Mouse (Mus musculus): ENCODE measurements around the gene Pmepa1. TPM values are rescaled to one million over a fixed set of nuclear protein-coding genes. Genes with fewer than 3 reads are reported as not detected.

Pmepa1 gene
- polyA plus RNA-seq, 1 experiment from 2014 or later = 4.2 TPM

DNA sequence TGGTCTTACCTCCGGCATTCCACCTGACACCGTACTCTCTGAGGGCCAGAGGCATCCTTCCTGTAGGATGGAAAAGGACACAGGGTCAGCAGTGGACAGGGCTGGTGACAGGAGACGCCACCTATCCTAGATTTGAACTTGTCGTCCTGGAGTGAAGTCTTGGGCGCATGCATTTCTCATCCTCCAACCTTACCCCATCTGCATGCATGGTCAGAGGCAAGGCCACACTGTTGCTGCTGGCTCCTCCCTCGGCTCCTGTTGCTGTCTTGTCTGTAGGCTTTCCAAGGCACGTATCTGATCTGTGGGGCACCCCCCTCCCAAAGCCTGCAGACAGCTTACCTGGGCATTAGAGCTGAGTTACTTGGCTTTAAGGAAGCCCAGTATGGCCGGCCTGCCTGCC, 47.8 kb downstream of the Pmepa1 start:
- DNase-seq (ENCODE audit: low spot score) = no peak

- DNase-seq (ENCODE audit: low spot score) = no peak
Measured at GRCm38 (mm10) chr2:173226792-173227191, 49.5 kb downstream of the Pmepa1 start.

DNA sequence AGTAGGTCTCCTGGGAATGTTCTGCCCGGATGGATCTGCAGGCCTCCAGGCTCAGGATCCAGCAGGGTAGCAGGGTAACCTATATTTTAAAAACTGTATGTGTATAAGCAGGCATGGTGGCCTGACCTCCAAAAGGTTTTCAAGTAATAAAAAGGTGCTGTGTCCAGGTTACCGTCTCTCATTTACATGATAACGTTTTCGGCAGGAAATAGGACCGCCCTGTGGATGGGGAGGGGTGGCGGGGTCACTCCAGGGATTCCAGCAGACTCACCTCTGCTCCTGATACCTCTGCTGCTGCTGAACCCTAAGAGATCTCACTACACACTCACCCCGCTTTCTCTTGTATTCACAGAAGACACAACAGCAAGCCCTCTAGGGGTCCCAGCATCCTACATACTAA, 50.4 kb downstream of the Pmepa1 start:
- DNase-seq (ENCODE audit: low spot score) = no peak

DNA sequence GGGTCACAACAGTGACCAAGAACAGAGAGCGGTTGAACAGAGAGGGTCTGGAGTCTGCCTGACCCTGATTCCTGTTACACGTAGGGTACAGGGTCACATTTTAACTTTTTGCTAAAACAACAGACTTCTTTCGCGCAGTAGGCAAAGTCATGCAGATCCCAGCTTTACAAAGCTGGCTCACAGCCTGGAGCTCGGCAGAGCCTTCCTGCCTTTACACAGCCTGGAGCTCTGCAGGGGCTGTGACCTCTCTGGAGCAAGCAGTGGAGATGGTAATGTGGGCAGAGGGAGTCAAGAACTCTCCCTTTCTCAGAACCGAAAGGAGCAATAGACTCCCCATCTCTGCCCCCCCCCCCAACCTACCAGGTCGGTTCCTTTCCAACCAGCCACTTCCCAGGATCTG, 51.5 kb downstream of the Pmepa1 start:
- DNase-seq (ENCODE audit: low spot score) = no peak

DNA sequence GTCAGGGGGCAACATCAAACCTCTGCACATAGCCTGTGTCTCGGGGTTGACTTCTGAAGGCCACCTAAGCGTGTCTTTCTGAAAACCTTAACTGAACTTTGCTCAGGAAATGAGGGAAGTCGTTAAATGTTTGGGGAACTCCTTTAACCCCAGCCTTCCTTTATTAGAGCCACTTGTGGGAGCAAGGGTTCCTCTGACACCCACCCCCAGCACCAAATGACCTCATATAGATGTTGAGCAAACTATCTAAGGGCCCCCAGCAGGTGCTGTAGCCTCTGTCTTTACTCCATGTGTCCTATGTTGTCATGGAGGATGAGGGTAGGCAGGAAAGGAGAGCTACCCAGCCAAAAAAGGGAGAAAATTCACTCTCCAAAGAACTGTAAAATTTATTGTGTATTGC, 52.2 kb downstream of the Pmepa1 start:
- DNase-seq (ENCODE audit: low spot score) = no peak

DNA sequence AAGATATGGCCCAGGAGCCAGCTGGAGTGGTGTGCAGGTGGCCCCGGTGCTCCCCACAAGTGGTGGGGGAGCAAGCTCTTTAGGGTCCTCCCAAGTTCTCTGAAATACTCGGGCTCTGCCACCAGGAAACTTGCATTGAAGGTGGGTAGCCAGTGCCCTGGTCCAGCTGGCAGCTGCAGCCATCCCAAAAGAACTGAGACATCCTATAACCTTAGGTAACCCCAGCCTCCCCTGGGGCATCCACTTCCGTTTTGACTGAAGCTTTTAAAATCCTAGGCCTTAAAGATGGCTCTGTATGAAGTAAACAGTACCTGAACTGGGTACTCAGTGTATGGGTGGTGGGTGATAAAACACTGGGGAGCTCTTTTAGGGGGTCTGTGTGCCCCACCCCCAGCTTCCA, 52.8 kb downstream of the Pmepa1 start:
- DNase-seq (ENCODE audit: low spot score) = peak; percentile 43

- no peak for DNase-seq (ENCODE audit: low spot score)
Measured at GRCm38 (mm10) chr2:173220754-173221153, 55.6 kb downstream of the Pmepa1 start.

DNA sequence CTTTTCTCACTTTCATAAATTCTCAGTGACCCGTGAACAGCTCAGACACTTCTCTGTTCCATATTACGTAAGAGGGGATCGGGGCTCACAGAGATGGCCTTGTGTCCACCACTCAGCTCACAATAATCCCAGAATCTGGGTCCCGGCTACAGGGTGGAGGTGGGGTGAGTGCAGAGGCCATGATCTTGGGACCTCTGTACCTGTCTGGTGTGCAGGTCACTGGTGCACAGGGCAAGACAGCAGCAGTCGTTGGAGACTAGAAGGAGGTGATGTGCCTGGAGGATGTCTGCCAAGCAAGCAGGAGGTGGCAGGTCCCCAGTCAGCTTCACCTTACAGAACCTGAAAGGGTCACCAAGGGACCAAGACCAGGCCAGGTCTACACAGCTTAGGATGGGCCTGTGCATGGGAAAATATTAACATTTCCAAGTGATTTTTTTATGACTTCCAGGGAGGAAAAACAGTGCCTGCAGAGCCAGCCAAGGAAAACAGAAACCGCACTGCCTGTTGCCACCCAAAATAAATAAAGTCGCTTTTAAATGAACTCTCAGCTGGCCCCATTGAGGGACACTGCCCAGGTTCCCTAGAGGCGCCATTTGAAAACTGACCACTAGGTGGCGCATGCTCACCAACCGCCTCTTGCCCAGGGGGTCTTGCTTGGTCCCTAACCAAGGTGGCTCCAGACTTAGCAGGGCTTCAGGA, 56.9 kb downstream of the Pmepa1 start:
- peak; percentile 66 for DNase-seq (ENCODE audit: low spot score)

- peak; percentile 78 for DNase-seq (ENCODE audit: low spot score)
Measured at GRCm38 (mm10) chr2:173218416-173219141, 57.8 kb downstream of the Pmepa1 start, which contains the start of gene Zbp1. Zbp1 (minus strand) TSS chr2:173218923.

- no peak for DNase-seq (ENCODE audit: low spot score)
Measured at GRCm38 (mm10) chr2:173217763-173218258, 58.5 kb downstream of the Pmepa1 start.

- no peak for DNase-seq (ENCODE audit: low spot score)
Measured at GRCm38 (mm10) chr2:173217246-173217645, 59.1 kb downstream of the Pmepa1 start.

DNA sequence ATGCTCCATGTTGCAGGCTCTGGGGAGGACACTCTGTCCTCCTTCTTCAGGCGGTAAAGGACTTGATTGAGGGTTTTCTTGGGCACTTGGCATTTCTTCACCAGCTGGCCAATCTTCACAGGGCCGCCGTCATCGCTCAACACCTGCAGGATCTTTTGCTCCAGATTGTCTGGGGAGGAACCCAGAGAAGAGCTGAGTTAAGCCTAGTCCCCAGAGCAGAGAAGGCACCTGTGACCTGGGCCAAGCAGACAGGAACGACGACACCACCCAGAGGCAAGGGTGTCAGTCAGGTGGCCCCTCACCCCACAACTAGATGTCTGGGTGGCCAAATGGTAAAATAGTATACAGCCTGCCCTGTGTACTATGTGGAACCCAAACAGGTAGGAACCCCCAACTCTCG, 59.5 kb downstream of the Pmepa1 start:
- DNase-seq (ENCODE audit: low spot score) = no peak

DNA sequence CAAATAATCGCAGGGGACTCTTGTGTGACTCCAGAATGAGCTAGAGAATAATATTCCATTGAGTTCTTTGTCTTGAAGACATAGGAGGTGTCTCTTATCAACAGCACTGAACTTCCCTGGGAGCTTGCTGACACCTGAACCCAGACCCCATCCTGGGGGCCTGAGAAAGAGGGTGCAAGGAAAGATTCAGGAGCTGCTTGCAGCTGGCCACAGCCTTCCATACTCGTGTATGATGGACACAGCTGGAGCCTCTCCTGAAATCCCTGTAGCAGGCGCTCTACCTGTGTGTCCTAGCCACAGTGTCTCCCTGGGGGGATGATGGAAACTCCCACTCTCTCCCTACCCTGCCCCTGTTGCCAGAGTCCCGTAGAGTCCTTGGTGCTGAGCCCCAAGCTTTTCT, 64.1 kb downstream of the Pmepa1 start:
- no peak for DNase-seq (ENCODE audit: low spot score)

DNA sequence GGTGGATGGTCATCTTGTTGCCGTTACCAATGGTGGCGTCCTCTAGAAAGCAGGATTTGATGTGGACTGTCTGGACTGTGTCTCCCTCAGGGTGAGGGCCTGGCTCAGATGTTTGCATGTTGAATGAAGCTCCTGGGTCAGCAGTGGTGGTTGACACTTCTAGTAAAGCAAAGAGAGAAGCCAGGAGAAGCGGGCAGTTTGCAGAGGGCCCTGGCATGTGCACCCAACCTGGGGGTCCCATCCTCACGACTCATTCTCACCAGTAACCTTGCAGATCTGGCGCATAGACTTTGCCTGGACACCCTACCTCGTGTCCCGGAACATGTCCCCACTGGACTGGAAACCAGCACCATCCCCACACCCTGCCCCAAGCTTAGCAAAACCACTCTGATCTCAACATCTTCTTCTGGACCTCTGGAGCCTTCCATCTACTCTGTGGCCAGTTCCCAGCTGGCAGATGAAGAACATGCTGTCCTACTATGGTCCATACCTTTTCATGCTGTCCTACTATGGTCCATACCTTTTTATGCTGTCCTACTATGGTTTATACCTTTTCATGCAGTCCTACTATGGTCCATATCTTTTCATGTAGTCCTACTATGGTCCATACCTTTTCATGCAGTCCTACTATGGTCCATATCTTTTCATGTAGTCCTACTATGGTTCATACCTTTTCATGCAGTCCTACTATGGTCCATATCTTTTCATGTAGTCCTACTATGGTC, 67.1 kb downstream of the Pmepa1 start:
- no peak for DNase-seq (ENCODE audit: low spot score)

GRCm38 (mm10) chr2:173207051-173207450, 69.3 kb downstream of the Pmepa1 start:
- DNase-seq (ENCODE audit: low spot score) = no peak

DNA sequence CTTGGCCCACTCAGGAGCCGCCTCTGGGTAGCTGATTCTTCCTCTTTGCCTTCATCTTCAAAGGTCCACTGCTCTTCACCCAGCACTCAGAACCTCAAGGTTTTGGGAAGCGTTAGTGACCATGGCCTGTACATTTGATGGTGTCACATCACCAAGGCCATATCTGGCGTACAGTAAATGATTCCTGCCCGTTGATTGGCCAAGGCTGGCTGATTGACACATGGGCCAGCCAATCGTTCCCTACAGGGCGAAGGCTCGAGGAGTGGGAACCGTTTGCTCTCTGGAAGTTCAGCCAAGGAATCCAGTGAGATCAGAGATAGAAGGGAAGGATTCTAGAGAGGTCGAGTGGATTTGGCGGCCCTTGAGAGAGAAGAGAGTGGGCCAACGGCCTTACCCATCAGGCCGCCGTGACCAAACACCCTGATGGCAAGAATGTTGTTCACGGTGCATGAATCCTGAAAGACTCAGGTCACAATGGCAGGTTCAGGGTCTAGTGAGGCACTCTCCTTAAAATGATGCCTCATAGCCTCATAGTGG, 70.7 kb downstream of the Pmepa1 start:
- no peak for DNase-seq (ENCODE audit: low spot score)

- DNase-seq (ENCODE audit: low spot score) = no peak
Measured at GRCm38 (mm10) chr2:173204671-173205070, 71.7 kb downstream of the Pmepa1 start.

GRCm38 (mm10) chr2:173203726-173204125, 72.6 kb downstream of the Pmepa1 start:
- DNase-seq (ENCODE audit: low spot score) = no peak

DNA sequence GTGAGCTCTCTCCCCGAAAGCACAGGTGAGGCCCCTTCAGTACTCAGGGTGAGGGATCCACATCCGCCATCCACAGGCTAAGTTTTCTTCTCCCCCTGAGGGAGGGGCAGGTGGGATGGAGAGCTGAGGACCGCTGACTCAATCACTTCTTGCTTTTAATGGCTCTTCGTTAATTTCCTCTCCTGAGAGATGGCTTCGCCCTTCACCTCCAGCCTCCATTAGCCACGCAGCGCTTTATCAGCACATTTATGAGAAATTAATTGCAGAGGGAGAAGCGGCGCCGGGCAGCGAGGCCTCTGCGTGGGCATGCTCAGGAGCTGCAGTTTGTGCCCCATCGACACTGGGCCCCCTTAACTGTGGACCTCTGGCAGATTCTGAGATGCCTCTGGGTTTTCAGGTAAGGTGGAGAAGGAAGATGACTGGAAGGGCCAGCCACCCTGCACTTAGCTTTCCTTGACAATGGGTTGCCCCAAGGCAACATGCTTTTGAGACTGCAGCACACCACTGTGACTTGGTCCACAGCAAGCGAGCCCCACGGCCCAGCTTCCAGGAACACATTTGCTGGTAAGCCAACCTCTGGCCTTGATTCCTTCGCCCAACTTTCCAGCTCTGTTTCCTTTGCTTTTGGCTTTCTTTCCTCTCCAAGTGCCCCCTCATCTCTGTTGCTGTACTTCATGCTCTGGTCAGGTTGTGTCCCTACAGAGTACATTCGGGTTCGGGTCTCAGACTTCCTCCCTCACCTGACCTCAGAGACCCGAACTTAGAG, 73.2 kb downstream of the Pmepa1 start:
- no peak for DNase-seq (ENCODE audit: low spot score)

GRCm38 (mm10) chr2:173194796-173195195, 81.5 kb downstream of the Pmepa1 start:
- DNase-seq (ENCODE audit: low spot score) = no peak
